Mouse (Mus musculus) embryonic facial prominence, embryonic 15.5 days (tissue): Measurements from ENCODE around the gene Ppcs. TPM values are rescaled to one million over a fixed set of nuclear protein-coding genes. Genes with fewer than 3 reads are reported as not detected.
A peak's percentile ranks its signal among the peaks of the same experiment; 100 is the strongest.

Experiments
- ATAC-seq: fragments of 200-750 bp; cut with Nextera tagmentation; 2 replicates; pipeline ENCODE4 v1.8.0; 2017; ENCODE audit warnings: low read depth, moderate TSS enrichment; ENCODE audit not compliant: insufficient number of reproducible peaks, low FRiP score, low TSS enrichment
- H3K27ac ChIP-seq: fragments of 300-500 bp; sonication (generic); replicated peaks from 2 replicates; pipeline ENCODE4 v1.5.1; 2015; ENCODE audit warnings: mild to moderate bottlenecking, inconsistent platforms
- H3K27me3 ChIP-seq: fragments of 300-500 bp; sonication (generic); 2 replicates; pipeline ENCODE4 v1.6.1; 2015; ENCODE audit warnings: inconsistent platforms
- H3K36me3 ChIP-seq: fragments of 300-500 bp; sonication (generic); 2 replicates; pipeline ENCODE4 v1.6.1; 2015; ENCODE audit warnings: mild to moderate bottlenecking, inconsistent platforms
- H3K4me1 ChIP-seq: fragments of 300-500 bp; sonication (generic); 2 replicates; pipeline ENCODE4 v1.6.1; 2015; ENCODE audit warnings: inconsistent platforms
- H3K4me2 ChIP-seq: fragments of 300-500 bp; sonication (generic); replicated peaks from 2 replicates; pipeline ENCODE4 v1.6.1; 2015; ENCODE audit warnings: mild to moderate bottlenecking, inconsistent platforms
- H3K4me3 ChIP-seq: fragments of 300-500 bp; sonication (generic); replicated peaks from 2 replicates; pipeline ENCODE4 v1.5.1; 2015; ENCODE audit warnings: mild to moderate bottlenecking, inconsistent platforms
- H3K9ac ChIP-seq: fragments of 300-500 bp; sonication (generic); 2 replicates; pipeline ENCODE4 v1.6.1; 2015; ENCODE audit warnings: inconsistent platforms
- H3K9me3 ChIP-seq: fragments of 300-500 bp; sonication (generic); replicated peaks from 2 replicates; pipeline ENCODE4 v1.6.1; 2016; ENCODE audit warnings: inconsistent platforms
- WGBS: fragments of 180-500 bp; shearing (Covaris S2); methylation state at CpG from one replicate; pipeline ENCODE4 v1.1.7; 2015; 5-methylcytosine and 5-hydroxymethylcytosine counted together
- polyA plus RNA-seq: library from polyadenylated mRNA; unstranded; fragments of >200 nt; fragmentation: Nextera tagmentation; extraction: Ambion mirVana; gene quantifications from 2 replicates; pipeline ENCODE4 v1.2.1, GENCODE M21; 2015

Gene Ppcs
- polyA plus RNA-seq, 1 experiment from 2014 or later, result 26.8 TPM

GRCm38 (mm10) chr4:119450436-119450835, 28.2 kb upstream of the Ppcs start:
- H3K27me3 ChIP-seq, result no peaks in the 10 kb centered on the region
- H3K4me3 ChIP-seq, result no peak overlapping the region
- no peak overlapping the region for H3K4me2 ChIP-seq
- no peak for ATAC-seq
- no peak overlapping the region for H3K27ac ChIP-seq
- H3K9ac ChIP-seq, result no peak overlapping the region
- no peaks in the 10 kb centered on the region for H3K9me3 ChIP-seq
- 61% methylated on average over 7 of the region's 7 CpGs for WGBS
- H3K4me1 ChIP-seq, result no peaks in the 10 kb centered on the region
- no peaks in the 10 kb centered on the region for H3K36me3 ChIP-seq

DNA sequence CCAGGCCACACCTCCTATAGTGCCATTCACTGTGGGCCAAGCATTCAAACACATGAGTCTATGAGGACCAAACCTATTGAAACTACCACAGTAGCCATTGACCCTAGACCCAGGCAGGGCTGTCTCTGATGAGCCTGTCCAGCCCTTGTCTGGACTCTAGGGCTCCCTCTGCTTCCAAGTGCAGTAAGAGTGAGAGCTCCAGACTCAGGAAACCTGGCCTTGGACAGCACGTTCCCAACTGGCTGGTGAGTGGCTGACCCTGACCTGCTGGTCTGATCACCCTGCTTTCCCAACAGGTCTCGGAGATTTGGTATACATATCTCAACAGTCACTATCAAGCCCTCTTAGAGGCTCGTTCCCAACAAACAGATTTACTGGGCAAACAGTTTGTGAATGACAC, 25.6 kb upstream of the Ppcs start:
- 77% methylated on average over 3 of the region's 3 CpGs for WGBS
- Histone ChIP-seq H3K36me3 (no peaks in the 10 kb centered on the region), H3K4me2 (no peak overlapping the region), H3K27me3 (no peaks in the 10 kb centered on the region), H3K27ac (no peak overlapping the region), H3K9me3 (no peaks in the 10 kb centered on the region), H3K9ac (no peak overlapping the region), H3K4me3 (no peak overlapping the region), H3K4me1 (no peaks in the 10 kb centered on the region)
- no peak for ATAC-seq

DNA sequence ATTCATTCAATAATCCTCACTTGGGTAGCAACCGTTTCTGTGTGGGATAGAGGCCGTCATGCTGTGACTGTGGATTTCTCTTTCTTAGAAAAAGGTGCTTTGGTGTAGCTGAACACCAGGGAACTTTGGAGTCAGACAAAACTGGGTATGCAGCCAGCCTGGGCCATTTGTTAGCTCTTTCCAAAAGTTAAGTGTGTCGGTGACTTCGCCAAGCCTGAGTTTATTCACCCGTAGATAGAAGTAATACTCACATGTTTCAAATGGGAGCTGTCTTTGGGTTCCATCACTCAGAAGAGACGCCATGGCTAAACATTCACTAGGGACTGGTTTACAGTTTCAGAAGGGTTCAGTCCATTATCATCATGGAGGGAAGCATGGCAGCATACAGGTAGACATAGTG, 25.0 kb upstream of the Ppcs start:
- Histone ChIP-seq H3K27me3 (no peaks in the 10 kb centered on the region), H3K4me1 (no peaks in the 10 kb centered on the region), H3K9ac (no peak overlapping the region), H3K4me3 (no peak overlapping the region), H3K4me2 (no peak overlapping the region), H3K36me3 (no peaks in the 10 kb centered on the region), H3K9me3 (no peaks in the 10 kb centered on the region), H3K27ac (no peak overlapping the region)
- WGBS, result 91% methylated on average over 6 of the region's 6 CpGs
- no peak for ATAC-seq

GRCm38 (mm10) chr4:119442539-119442938, 20.3 kb upstream of the Ppcs start:
- no peaks in the 10 kb centered on the region for H3K36me3 ChIP-seq
- H3K4me1 ChIP-seq, result no peaks in the 10 kb centered on the region
- no peak overlapping the region for H3K4me3 ChIP-seq
- no peak for ATAC-seq
- WGBS, result 30% methylated on average over 6 of the region's 6 CpGs
- no peaks in the 10 kb centered on the region for H3K27me3 ChIP-seq
- no peak overlapping the region for H3K9ac ChIP-seq
- H3K27ac ChIP-seq, result no peak overlapping the region
- no peaks in the 10 kb centered on the region for H3K9me3 ChIP-seq
- no peak overlapping the region for H3K4me2 ChIP-seq

DNA sequence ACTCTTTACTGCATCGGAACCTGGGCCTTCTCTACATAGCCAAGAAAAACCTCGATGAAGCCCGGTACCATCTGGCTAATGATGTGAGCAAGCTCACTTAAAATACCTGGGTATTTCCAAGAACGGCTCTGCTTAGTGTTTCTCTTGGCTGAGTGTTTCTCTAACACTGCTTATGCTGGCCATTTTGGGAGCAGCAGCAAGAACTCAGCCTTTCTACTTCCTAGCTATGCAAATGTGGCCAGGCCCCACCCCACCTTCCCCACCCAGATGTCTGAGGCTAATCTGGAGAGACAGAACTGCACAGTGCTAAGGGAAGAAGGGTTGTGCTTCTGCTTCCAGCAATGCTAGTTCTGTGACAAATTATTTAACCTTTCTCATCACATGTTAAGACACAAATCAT, 19.6 kb upstream of the Ppcs start:
- 80% methylated on average over 4 of the region's 4 CpGs for WGBS
- H3K4me3 ChIP-seq, result no peak overlapping the region
- H3K27me3 ChIP-seq, result no peaks in the 10 kb centered on the region

DNA sequence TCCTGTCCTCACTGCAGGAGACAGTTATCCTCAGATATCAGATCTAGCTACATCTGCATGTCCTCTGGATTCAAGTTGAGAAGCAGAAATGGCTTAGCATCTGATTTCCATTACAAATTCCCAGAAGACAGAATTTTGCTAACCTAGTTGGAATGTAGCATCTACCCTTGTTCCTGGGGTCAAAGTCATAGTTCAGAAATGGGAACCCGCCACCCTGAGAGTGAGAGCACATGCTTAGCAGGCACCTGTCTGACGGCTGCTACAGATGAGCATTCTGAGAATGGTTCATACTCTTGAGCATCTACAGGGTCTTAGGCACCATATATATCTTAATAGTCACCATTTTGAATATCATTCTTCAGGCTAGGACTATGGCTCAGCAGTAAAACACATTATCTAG, 15.7 kb upstream of the Ppcs start:
- Histone ChIP-seq H3K9ac (no peak overlapping the region), H3K9me3 (no peaks in the 10 kb centered on the region), H3K36me3 (no peaks in the 10 kb centered on the region), H3K27ac (no peak overlapping the region), H3K4me3 (no peak overlapping the region), H3K27me3 (no peaks in the 10 kb centered on the region), H3K4me1 (no peaks in the 10 kb centered on the region), H3K4me2 (no peak overlapping the region)
- no peak for ATAC-seq
- WGBS, result 81% methylated on average over 2 of the region's 2 CpGs

More for the DNA sequence above, 19.6 kb upstream of the Ppcs start:
- Histone ChIP-seq H3K9me3 (no peaks in the 10 kb centered on the region), H3K4me2 (no peak overlapping the region), H3K4me1 (no peaks in the 10 kb centered on the region), H3K27ac (no peak overlapping the region), H3K36me3 (no peaks in the 10 kb centered on the region), H3K9ac (no peak overlapping the region)
- ATAC-seq, result no peak

DNA sequence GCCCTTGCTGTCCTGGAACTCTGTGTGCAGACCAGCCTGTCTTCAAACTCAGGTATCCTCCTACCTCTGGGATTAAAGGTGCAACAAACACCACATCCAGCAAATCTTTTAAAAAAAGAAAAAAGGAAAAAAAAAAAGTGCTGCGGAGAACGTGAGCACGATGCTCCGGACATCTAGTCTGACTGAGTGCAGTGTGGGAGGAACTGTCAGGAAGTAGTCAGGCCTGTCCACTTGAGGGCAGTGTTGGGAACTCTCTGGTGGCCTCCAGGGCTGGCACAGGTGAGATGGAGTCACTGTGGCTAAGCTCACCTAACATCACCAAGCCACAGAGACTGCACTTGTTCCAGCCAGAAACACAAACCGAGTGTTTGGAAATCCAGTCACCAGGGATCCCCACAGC, 8.5 kb upstream of the Ppcs start:
- 20% methylated on average over 5 of the region's 5 CpGs for WGBS
- no peaks in the 10 kb centered on the region for H3K36me3 ChIP-seq
- H3K4me2 ChIP-seq, result no peak overlapping the region
- no peaks in the 10 kb centered on the region for H3K27me3 ChIP-seq
- H3K4me3 ChIP-seq, result no peak overlapping the region
- no peak overlapping the region for H3K9ac ChIP-seq
- no peak for ATAC-seq
- no peak overlapping the region for H3K27ac ChIP-seq
- H3K9me3 ChIP-seq, result no peaks in the 10 kb centered on the region
- no peaks in the 10 kb centered on the region for H3K4me1 ChIP-seq

DNA sequence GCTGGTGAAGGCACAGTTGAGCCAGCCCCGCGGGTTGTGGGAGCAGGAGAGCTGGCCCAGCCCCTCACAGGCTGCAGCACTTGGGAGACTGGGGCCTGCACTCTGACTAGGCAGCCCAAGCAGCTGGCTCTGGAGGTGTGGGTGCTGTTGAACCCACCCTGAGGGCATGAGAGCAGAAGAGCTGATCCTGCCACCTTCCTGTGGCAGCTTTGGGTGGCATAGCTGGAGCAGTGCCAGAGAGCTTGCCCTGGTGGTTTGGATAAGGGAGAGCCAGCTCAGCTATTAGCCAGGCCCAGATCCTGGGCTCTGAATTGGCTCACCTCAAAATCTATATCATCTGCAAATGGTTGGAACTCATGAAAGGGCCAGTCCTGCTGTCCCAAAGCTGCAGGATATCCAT, 5.5 kb upstream of the Ppcs start:
- H3K27me3 ChIP-seq, result no peaks in the 10 kb centered on the region
- 44% methylated on average over 2 of the region's 2 CpGs for WGBS

DNA sequence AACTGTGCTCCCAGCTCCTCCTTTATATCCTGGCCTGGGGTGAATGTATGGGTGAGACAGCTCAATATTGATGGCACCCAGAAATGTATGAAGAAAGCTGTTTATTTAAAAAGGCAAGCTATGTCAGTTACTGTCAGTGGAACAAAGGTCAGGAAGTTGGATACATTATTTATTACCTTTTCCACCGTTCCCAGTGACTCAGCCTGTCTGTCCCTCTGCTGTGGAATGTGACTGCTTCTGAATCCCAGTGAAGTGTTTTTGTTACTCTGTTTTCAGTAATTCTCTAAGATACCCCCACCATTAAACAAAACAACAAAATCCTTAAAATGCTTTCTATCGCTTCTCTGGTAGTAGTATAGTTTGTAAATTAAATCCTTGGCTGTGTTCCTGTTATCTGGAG, 3.4 kb upstream of the Ppcs start:
- WGBS, result 50% methylated on average over 2 of the region's 2 CpGs
- no peak overlapping the region for H3K27ac ChIP-seq
- H3K9ac ChIP-seq, result no peak overlapping the region
- no peak overlapping the region for H3K4me3 ChIP-seq
- ATAC-seq, result no peak
- no peaks in the 10 kb centered on the region for H3K36me3 ChIP-seq
- H3K4me1 ChIP-seq, result peaks cover 13% of the 10 kb centered on the region
- H3K9me3 ChIP-seq, result no peaks in the 10 kb centered on the region
- no peaks in the 10 kb centered on the region for H3K27me3 ChIP-seq
- no peak overlapping the region for H3K4me2 ChIP-seq

More for the DNA sequence above, 5.5 kb upstream of the Ppcs start:
- Histone ChIP-seq H3K4me1 (peaks cover 3% of the 10 kb centered on the region; the same call in 1 of the 2 replicates), H3K27ac (no peak overlapping the region), H3K9me3 (no peaks in the 10 kb centered on the region), H3K4me3 (no peak overlapping the region), H3K4me2 (no peak overlapping the region), H3K9ac (no peak overlapping the region), H3K36me3 (no peaks in the 10 kb centered on the region)
- ATAC-seq, result no peak

DNA sequence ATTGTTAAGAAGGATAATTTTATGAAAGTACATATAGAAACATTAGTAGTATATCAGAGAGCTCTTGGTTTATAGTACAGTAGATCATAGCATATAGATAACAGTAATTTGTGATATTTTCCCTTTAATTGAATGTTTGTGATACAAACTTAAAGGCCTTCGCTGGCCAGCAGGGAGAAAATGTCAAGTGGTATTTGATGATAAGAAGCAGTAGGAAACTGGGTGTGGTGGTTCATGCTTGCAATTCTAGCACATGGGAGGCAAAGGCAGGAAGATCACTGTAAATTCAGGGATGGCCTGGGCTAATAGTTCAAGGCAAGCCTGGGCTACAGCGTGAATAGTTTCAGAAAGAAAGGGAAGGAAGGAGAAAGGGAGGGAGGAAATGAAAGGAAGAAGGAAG, 2.9 kb upstream of the Ppcs start:
- Histone ChIP-seq H3K9ac (no peak overlapping the region), H3K27ac (no peak overlapping the region), H3K4me3 (no peak overlapping the region), H3K4me2 (no peak overlapping the region), H3K27me3 (no peaks in the 10 kb centered on the region), H3K4me1 (peaks cover 13% of the 10 kb centered on the region), H3K36me3 (no peaks in the 10 kb centered on the region), H3K9me3 (no peaks in the 10 kb centered on the region)
- WGBS, result 88% methylated on average over 2 of the region's 2 CpGs
- ATAC-seq, result no peak

DNA sequence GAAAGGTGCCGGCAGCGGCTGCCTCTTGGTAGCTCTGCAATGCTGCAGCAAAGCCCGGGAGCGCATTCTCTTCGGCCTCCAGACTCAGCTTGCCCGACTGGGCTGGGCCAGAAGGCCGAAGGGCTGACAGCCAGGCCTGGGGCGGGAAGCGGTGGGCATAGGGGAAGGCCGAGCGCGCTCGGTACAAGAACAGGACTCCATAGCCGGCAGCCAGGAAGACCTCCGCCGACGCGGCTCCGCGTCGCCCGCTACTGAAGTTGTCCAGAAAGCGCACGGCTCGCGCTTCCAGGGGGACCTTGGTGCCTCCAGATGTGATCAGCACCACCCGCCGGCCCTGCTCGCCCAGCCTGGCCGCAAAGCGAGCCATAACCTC, 313 bp downstream of the Ppcs start:
- under 1% methylated on average over 31 of the region's 31 CpGs for WGBS
- no peaks in the 10 kb centered on the region for H3K36me3 ChIP-seq
- H3K4me3 ChIP-seq, result peak overlapping the region; percentile 69
- no peaks in the 10 kb centered on the region for H3K9me3 ChIP-seq
- peak overlapping the region; percentile 69 for H3K9ac ChIP-seq
- H3K27ac ChIP-seq, result peak overlapping the region; percentile 88
- ATAC-seq, result peak; percentile 49; the same call in 1 of the 2 replicates
- peaks cover 13% of the 10 kb centered on the region for H3K4me1 ChIP-seq
- no peaks in the 10 kb centered on the region for H3K27me3 ChIP-seq
- peak overlapping the region; percentile 67 for H3K4me2 ChIP-seq

- peak overlapping the region; percentile 69; the same call in 1 of the 2 replicates for H3K9ac ChIP-seq
- H3K27me3 ChIP-seq, result no peaks in the 10 kb centered on the region
- 51% methylated on average over 3 of the region's 3 CpGs for WGBS
- H3K36me3 ChIP-seq, result no peaks in the 10 kb centered on the region
- peak overlapping the region; percentile 69 for H3K4me3 ChIP-seq
- H3K4me2 ChIP-seq, result peak overlapping the region; percentile 67
- peaks cover 13% of the 10 kb centered on the region for H3K4me1 ChIP-seq
- no peaks in the 10 kb centered on the region for H3K9me3 ChIP-seq
- ATAC-seq, result no peak
- no peak overlapping the region for H3K27ac ChIP-seq
These were observed 1.0 kb downstream of the Ppcs start for GRCm38 (mm10) chr4:119421191-119421590.
